Mouse (Mus musculus) cortical plate, adult 2 months (tissue): ENCODE results near the gene Cfap157.

Experiments used
- CTCF ChIP-seq: fragments of 200-500 bp; IDR thresholded peaks from 2 replicates; pipeline ENCODE4 v1.5.1; 2011; ENCODE audit warnings: mild to moderate bottlenecking, control low read depth, low read length; ENCODE audit not compliant: insufficient read depth; ENCODE audit errors: extremely low read depth
- POLR2A ChIP-seq: fragments of 200-500 bp; IDR thresholded peaks from 2 replicates; pipeline ENCODE4 v1.6.1; 2011; ENCODE audit warnings: mild to moderate bottlenecking, low read length, control low read depth; ENCODE audit not compliant: insufficient read depth; ENCODE audit errors: extremely low read depth

DNA sequence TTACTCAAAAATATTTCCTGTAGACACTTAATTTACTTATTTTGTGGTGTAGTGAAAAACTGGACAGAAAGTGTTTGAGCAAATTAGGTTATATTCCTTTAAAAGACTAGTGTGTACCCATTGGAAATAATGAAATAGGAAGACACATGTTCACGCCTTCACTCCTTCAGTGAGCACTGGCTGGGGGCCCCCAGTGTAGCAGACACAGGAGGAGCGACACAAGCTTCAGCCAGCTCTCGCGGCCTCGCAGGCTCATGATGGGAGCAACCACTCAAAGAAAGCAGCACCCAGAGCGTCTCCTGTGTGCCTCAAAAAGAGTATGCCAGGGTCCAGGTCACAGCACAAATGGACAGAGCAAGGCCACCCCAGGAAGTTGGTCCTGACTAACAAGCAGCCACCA, 41.6 kb upstream of the Cfap157 start:
- TF ChIP-seq CTCF, result no peak
- TF ChIP-seq POLR2A, result no peak
